Mouse (Mus musculus): Measurements from ENCODE around the gene Lrrc8c. TPM values are rescaled to one million over a fixed set of nuclear protein-coding genes. Genes with fewer than 3 reads are reported as not detected.
A peak's percentile ranks its signal among the peaks of the same experiment; 100 is the strongest.

Gene Lrrc8c
- polyA plus RNA-seq, 2 experiments from 2014 or later = 59.7 to 61.9 TPM

- no peak for ATAC-seq
Measured at GRCm38 (mm10) chr5:105501136-105501535, 18.1 kb upstream of the Lrrc8c start.

DNA sequence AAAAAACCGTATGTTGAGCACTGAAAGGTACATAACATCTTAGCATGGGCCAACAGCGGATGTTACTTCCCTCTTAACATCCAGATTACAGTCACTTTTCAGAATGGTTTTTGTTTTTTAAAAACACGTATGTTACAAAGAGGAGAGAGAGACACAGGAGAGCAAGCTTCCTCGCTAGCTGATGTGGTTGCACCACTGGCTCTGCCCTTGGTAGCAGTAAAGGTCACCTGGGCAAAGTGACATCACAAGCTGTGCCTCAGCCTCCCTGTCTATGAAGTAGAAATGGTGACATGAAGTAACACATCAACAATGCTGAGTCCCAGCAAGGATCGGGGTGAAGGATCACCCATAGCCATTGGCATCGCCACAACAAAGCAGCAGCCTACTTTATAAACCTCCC is 10.4 kb upstream of the Lrrc8c start:
- no peak for ATAC-seq

DNA sequence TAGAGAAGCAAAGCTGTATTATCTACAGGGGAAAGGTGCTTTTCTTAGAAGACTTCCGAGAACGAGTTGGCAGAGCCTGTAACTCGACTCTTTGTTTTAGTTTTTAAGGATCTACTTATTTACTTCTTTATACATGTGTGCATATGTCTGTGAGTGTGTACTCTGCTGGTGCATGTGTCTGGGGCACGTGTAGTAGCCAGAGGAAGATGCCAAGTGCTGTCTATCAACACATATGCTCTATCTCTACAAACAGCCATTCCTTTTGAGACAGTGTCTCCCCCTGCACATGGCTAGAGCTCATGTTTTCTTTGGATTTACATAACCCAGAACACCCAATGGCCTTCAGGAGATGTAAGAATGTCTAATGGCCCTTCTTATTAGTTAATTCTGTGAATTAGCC is 6.9 kb upstream of the Lrrc8c start:
- ATAC-seq = no peak

DNA sequence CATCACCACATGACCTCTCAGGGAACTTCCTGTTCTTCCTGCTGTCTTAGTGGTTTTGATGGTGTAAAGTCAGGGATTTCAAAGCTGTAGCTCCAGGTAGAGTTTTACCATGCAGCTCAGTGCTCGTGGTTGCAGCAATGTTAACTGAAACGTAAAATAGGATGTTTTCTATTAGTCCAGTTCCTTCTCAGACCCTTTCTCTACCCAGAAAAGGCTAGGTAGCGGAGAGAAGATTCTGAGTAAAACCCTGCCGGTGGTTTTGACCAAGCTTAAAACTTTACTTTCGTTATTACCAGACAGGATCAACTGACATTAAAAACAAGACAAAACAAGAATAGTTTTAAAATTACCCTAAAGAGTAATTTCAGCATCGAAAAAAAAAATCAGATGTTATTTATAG is 3.7 kb upstream of the Lrrc8c start:
- no peak for ATAC-seq

GRCm38 (mm10) chr5:105516290-105516689 is 2.9 kb upstream of the Lrrc8c start:
- ATAC-seq = no peak

DNA sequence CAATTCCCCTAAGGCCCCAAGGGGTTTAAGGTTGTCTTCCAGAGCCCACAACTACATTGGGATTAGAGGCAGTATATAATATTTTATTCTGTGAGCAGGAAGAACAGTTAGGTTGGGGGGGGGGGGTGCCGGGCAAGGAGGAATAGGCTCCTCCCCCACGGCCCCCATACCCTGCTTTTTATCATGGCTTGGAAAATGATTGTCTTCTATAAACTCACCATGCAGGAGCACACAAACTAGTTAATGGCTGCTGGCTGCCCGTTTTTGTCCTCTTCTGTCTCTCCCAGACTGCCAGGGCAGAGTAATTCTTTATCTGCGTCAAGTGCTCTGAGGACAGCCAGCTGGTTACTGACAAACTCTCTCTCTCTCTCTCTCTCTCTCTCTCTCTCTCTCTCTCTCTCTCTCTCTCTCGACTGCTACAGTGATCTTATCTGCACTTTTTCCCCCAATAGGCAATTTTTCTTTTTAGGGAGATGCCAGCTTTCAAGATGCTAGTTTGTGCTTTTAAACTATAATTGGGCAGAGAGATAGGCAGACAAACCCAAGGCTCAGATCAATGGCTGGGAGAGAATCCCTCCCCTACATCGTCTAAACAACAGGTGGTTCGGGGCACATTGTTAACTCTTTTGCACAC is 1.1 kb upstream of the Lrrc8c start:
- ATAC-seq = peak; percentile 1

GRCm38 (mm10) chr5:105518626-105519095 is 527 bp upstream of the Lrrc8c start:
- peak; percentile 60 for ATAC-seq

- ATAC-seq = no peak
Measured at GRCm38 (mm10) chr5:105519976-105520300, 750 bp downstream of the Lrrc8c start.

DNA sequence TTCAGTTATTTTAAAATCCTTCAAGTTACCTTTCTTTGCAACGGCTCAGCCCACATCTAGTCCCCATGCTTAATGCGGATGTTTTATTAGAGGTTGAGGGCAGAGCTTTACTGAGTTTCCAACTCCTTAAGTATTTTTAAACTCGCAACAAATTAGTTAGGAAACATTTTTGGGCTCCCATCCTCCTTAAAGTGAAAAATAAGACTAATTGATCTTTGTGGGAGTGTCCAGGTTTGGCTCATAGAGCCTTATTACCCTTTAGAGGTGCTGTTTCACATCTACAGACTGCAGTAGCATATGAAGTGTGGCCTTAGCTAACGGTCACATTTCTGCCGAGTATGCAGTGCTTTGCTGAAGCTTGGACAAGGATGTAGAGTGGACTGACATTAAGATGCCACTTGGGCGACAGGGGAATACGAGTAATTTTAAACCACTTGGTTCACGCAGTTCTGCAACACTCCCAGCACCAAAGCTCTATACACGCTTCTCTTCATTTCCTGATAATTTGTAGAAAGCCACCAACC is 1.3 kb downstream of the Lrrc8c start:
- ATAC-seq = no peak

GRCm38 (mm10) chr5:105523452-105523851 is 4.3 kb downstream of the Lrrc8c start:
- no peak for ATAC-seq

- ATAC-seq = no peak
Measured at GRCm38 (mm10) chr5:105525004-105525403, 5.8 kb downstream of the Lrrc8c start.

- ATAC-seq = no peak
Measured at GRCm38 (mm10) chr5:105526107-105526645, 7.0 kb downstream of the Lrrc8c start.

DNA sequence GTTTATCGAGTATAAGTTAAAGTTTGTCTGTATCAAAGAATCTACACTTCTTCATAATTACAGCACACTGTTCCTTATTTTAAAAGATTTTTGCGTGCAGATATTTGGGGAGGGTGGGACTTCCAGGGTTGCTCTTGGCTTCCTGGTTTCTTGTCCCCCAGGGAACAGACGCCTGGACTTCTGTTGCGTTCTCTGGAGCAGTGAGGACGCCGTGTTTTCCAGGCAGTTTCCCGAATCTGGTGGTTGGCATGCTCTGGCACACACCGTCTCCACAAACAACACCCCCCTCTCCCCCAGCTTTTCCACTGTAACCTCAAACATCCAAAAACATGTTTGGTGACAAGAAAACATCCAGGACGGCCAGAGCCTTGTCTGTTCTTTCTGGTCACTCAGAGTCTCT is 7.6 kb downstream of the Lrrc8c start:
- ATAC-seq = no peak

- ATAC-seq = no peak
Measured at GRCm38 (mm10) chr5:105527477-105528331, 8.5 kb downstream of the Lrrc8c start.

- ATAC-seq = no peak
Measured at GRCm38 (mm10) chr5:105530576-105530975, 11.4 kb downstream of the Lrrc8c start.

DNA sequence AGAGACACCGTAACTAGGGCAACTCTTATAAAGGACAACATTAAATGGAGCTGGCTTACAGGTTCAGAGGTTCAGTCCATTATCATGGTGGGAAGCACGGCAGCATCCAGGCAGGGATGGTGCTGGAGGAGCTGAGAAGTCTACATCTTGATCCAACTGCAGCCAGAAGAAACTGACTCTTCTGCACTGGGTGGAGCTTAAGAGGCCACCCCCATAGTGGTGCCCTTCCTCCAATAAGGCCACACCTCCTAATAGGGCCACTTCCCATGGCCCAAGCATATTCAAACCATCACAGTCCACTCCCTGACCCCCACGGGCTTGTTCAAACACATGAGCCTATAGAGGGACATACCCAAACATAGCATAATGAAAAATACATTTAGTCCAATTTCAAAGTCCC is 16.0 kb downstream of the Lrrc8c start:
- no peak for ATAC-seq

DNA sequence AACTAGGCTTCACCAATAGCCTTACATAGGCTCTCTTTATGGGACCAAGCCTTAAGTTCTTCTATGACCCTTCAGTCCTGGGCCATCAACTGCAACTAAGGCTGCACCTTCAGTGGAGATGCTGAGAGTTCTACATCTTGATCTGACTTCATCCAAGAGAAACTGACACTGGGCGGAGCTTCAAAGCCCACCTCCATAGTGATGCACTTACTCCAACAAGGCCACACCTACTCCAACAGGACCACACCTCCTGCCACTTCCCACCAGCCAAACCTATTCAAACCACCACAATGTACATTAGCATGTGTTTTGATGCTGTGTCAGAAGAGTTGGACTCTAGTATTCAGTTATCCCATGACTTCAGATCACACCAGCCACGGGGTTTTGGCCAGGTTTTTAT is 17.0 kb downstream of the Lrrc8c start:
- no peak for ATAC-seq

DNA sequence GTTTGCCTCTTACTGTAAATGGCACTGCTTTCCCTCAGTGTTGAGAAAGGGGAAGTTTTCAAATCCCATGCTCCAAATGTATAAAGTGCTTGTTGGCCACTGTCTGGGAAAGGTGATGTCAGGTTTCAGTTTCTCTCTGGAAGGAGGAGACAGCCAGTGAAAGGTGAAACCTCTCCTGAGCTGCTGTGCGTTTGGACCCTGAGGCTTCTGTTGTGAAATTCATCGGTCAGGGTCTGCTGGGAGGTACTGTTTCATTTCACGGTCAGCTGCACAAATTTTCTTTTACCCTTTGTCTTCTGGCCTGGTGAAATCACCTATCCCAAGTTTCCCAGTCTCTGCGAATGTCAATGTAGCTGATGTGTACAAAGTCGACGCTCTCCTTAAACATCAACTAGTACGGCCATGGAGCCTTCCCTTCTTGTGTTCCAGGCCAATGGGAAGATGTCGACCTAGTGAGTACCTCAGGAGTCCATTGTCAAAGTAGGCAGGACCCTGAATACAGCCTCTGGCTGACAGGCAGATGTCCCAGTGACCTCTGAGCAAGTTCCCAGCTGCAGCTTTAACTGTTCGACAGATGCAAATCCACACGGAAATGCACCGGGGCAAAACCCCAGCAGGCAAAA is 18.0 kb downstream of the Lrrc8c start:
- no peak for ATAC-seq

DNA sequence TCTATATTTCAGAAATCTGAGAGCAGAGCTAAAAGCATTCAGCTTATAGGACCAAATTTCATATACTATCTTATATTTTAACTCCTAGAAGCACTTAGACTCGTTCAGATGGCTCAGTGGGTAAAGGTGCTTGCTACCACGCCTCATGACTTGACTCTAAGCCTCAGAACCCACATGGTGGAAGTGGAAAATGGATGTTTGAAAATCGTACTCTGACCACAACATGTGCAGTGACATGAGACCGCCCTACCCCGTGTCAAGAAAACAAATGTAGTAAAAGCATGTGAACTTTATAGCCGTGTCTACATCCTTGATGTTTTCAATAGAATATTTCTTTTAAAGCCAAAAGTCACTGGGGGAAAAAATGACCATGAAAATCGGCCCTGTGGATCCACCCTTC is 21.9 kb downstream of the Lrrc8c start:
- peak; percentile 49 for ATAC-seq

DNA sequence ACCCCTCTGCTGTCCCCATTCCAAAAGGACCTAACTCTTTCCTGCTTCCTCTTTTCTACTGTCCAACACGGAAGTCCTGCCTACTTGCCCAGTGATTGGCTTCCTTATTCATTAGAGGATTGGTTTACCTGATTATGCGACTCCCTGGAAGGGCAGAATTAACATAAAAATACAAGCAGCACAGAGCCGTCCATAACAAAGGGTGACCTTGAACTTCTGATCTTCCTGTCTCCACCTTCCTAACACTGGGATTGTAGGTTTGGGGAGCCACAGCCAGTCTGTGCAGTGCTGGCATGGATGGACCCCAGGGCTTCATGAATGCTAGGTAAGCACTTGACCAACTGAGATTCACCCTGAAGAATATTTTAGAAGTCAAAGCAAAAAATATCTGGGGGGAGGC is 25.9 kb downstream of the Lrrc8c start:
- no peak for ATAC-seq

- ATAC-seq = no peak
Measured at GRCm38 (mm10) chr5:105547115-105547514, 27.9 kb downstream of the Lrrc8c start.

DNA sequence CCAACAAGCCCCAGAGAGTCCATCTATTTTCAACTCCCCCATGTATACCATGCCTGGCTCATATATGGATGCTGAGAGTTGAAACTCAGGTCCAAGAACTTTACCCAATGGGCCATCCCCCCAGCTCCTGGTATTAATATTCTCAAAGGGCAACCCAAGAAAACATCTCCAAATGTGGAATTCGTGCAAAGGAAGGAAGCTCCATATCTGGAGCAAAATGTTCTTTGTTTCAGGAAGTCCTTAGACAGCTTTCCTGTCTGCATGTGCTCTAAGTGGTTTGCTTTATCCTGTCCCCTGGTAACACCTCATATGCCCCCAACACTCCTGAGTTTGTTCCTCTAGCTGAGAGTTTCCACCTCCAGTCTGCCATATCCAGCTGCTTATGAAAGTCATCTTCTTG is 32.6 kb downstream of the Lrrc8c start:
- ATAC-seq = no peak

GRCm38 (mm10) chr5:105556291-105556690 is 37.1 kb downstream of the Lrrc8c start:
- no peak for ATAC-seq
